Mouse (Mus musculus) cerebellum, postnatal 25 days (tissue): ENCODE results near the gene Dscaml1.

Source experiments
- DNase-seq, 2 experiments: peaks; one replicate each; pipeline ENCODE4 v3.0.0; 2021; ENCODE audit warnings: mixed read lengths in 2 of 2

The Dscaml1 gene

GRCm38 (mm10) chr9:45426456-45426855 is at the start of gene Dscaml1:
TSS of gene Dscaml1 (plus strand) at chr9:45426628.
- peak; percentile 75 to 77 for DNase-seq

GRCm38 (mm10) chr9:45376883-45377282 is 49.5 kb upstream of the Dscaml1 start:
- peak; percentile 72 to 82 for DNase-seq

GRCm38 (mm10) chr9:45380411-45381251 is 45.8 kb upstream of the Dscaml1 start:
- DNase-seq = peak; percentile 68 to 77

DNA sequence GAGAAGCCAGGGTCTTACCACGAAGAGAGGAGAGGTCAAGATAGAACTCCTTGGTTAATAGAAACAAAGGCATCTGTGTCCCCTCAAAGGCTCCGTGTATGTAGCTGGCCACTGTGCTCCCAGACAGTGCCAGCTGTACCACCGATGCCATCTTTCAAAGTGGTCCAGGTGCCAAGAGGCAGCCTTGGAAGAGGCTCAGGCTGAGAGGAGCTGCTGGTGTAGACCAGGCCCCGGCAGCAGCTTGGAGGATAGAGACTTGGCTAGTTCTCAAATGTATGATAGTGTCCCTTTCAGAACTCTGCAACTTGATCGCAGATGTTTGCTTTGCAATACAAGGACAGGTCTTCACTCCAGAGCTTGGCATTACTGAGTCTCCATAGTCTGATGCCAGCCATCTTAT is 44.1 kb upstream of the Dscaml1 start:
- peak in 1 of 2 experiments; percentile 46 for DNase-seq

- DNase-seq = no peak
These were observed 43.6 kb upstream of the Dscaml1 start for GRCm38 (mm10) chr9:45382834-45383233.

DNA sequence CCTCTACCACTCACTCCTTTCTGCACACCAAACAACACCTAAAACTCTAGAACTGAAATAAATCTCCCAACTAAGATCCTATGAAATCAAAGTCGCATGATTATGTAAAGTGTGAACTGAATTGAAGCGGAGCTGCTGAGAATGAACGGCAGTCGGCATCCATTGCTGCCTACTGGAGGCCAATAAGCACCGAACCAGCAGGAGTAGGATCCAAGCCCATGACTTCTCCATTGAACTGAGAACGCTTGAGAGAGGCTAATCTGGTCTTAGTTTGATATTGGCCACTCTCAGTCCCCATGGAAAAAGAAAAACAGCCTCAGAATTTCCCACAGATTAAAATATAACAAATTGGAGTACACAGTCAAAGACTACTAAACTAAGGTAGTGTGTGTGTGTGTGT is 42.5 kb upstream of the Dscaml1 start:
- DNase-seq = no peak

GRCm38 (mm10) chr9:45386698-45387097 is 39.7 kb upstream of the Dscaml1 start:
- DNase-seq = no peak

DNA sequence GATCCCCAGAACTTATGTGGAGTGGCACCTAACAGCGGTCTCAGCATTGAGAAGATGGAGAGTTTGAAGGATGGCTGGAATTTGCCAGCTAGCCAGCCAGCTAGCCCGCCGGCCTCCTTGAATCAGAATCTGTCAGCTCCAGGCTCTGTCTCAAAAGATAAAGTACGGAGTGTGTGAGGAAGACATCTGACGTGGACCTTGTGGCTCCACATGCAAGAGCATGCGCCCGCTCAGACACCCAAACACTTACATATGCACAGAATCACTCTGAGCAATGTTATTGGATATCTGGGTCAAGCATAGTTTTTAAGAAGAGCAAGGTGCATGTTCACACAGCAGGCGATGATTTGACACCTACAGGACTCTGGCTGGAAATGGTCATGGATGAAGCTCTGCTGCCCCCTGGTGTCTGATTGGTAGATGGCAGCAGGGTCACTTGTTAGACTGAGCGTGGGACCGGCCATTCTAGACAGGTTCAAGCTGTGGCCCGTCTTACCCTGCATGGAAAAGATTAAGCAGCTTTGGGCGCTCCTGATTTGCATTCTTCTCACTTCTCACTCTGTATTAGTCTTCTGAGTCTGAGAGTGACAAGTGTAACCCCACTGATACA is 37.9 kb upstream of the Dscaml1 start:
- peak; percentile 95 to 96 for DNase-seq

DNA sequence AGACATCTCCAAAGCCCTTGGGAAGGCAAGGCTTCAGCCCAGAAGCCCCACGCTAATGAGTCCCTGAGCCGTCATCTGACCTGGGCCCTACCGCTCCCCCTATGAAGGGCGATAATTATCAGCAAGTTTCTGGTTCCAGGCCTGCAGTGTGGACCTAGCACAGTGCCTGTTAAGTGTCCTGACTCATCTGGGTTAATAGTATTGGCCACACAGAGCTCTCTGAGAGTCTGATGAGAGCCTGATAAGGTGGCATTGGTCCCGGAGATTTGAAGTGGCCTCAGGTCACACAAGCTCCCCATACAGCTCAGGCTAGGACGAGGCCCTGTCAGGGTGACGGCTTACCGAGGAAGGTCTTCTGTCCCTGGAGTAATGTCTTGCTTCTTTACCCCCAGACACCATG is 36.8 kb upstream of the Dscaml1 start:
- DNase-seq = no peak

- DNase-seq = no peak
These were observed 35.1 kb upstream of the Dscaml1 start for GRCm38 (mm10) chr9:45391299-45391698.

DNA sequence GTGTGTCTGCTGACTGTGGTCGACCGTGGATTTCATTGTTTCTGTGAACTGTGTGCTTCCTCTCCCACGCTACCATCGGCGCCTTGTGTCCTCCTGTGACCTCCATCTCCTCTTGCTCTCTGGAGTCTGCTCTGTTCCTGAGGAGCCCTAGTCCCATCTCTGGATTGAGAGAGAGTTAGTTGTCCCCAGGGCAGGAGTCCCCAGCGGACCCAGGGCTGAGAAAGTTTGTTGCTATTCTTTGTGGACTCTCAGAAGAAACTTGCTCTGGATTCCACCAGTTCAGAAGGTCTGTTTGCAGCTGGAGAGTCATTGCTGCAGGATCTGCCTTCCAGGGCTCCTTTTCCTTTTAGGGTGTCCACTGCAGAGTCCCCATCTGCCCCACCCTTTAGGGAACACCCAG is 31.2 kb upstream of the Dscaml1 start:
- no peak for DNase-seq

GRCm38 (mm10) chr9:45395796-45396195 is 30.6 kb upstream of the Dscaml1 start:
- DNase-seq = no peak

- DNase-seq = peak; percentile 81 to 89
These were observed 28.1 kb upstream of the Dscaml1 start for GRCm38 (mm10) chr9:45398336-45398735.

DNA sequence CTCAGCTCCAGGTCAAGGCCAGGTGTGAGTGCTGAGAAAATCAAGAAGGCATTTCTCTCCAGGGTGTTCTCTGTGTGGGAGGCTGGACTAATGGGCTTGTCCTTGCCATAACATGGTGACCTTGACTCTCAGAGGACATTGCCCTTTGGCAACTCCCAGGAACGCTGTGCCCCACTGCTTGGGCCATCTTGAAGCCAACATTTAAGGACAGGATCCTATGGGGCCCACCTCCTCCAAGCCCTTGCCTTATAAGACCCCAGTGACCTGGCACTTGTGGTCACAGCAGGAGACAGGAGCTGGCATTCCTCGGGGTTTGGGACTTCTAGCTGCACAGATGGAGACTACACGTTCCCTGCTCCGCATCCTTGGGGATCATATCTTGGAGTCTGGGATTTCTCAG is 27.0 kb upstream of the Dscaml1 start, which contains the start of gene Fxyd2:
Gene Fxyd2, plus strand, starts transcription at position 236 of the 400 bp plus-strand sequence.
- DNase-seq = no peak

GRCm38 (mm10) chr9:45401851-45402250 is 24.6 kb upstream of the Dscaml1 start:
- DNase-seq = no peak

GRCm38 (mm10) chr9:45402957-45403356 is 23.5 kb upstream of the Dscaml1 start:
- DNase-seq = no peak

DNA sequence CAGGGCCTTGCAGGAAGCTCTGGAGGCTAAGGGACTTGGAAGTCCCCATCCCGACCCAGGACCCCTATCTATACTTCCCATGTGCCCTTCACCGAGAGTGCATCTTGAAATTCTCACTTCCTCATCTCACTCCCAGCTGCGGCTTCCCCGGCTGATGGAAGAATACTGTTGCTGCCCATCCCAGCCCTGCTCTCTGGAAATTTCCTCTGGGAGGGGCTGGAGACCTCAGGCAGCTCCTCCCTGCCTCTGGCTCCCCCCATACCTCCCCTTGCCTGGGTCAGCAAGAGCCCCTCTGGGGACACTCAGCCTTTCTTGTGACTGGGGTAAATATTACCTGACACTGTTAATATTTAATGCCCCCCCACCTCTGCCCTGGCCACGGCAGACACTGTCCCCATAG is 20.7 kb upstream of the Dscaml1 start:
- no peak for DNase-seq

DNA sequence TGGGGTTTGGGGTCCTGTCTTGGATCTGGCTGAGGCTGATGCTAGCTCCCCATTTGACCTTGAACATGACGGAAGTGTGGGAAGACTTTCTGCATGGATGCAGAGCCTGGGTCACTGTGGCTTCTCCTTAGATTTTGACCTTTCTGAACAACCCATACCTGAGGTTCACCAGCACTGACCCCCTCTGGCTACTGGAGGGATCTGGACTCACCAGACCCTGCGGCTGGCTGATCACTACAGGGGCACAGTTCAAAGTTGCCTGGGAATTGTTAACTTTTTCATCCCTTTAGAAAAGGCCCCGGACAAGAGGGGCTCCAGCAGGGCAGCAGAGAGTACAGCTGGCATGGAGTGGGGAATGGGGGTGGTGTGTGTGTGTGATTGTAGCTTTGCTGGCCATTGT is 19.6 kb upstream of the Dscaml1 start:
- no peak for DNase-seq

DNA sequence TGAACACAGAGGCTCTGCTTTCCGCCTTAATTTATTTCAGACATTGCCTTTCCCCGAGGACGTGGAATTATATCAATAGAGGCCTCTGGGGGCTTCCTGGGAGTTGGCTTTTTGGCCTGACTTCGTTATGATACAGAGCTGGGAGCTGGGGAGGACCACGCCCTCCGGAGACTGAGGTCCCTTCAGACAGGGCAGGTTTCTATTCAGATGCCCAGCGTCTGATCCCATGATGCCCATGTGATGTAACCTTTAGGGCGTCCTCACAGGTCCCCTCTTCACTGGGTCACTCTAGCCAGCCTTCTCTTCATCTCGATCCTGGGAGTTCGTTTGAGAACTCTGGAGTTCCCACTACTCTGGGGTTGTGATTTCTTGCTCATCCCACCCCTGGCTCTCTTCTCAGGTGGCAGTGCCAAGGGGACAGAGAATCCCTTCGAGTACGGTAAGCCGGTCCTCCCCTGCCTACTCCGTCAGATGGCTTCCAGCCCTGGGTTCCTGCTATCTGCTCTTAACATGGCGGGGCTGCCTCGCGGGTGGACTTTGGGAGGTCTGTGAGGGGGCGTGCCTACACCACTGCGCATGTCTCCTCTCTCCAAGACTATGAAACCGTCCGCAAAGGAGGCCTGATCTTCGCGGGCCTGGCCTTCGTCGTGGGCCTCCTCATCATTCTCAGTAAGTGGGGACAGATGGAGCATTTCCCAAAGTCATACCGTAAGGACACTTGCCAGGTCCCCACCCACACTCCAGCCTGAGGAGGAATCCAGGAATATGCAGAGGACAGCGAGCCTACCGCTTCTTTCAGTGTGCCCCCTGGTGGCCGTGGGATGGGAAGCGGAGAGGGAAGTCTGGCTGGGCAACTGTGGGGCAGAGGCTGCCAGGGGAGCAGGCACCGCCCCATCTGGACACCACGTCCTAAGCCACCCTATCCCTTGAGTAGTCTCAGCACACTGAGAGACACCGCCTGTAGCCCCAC is 18.4 kb upstream of the Dscaml1 start:
- peak; percentile 88 to 94 for DNase-seq

- DNase-seq = no peak
These were observed 16.2 kb upstream of the Dscaml1 start for GRCm38 (mm10) chr9:45410193-45410592.

- no peak for DNase-seq
These were observed 15.8 kb upstream of the Dscaml1 start for GRCm38 (mm10) chr9:45410614-45411013.

DNA sequence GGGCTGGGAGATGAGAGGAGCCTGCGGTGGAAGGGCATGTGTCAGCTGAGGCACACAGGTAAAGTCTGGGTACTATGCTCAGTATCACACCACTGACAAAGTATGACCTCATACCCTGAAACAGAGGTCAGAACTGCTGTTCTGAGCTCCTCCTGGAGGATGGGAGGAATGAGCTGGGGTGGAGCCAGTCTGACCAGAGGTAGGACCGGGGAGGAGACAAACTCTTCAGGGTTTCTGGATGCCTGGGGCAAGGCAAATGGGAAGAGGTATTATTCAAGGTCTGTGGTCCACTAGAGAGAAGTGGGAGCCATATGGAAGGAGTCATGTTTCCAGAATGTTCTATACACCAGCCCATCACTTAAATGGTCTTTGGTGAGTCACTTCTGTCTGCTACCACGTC is 15.3 kb upstream of the Dscaml1 start:
- DNase-seq = no peak

DNA sequence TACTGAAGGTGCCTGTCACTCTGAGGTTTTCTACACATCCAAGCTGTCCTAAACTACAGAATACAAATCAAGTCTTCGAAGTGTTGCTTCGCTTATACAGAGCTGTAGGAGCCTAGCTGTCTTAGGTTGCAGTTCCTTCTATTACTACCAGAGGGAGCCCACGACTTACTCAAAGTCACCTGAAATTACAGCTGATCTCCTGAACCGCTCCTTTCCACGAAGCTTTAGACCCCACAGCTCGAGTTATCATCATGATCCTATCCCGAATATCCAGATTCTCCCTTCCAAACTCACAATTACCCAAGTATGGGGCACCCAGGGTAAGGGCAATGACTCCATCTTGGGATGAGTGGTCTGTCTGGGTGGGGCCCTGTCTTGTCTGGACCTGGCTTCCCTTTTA is 14.6 kb upstream of the Dscaml1 start:
- peak; percentile 58 to 70 for DNase-seq
